ENCODE assay signal across 10 mouse cellular contexts in genomic region chr3:101797830-101798709, GRCm38 (mm10). TPM values are rescaled to one million over a fixed set of nuclear protein-coding genes. Genes with fewer than 3 reads are reported as not detected.
A peak's percentile ranks its signal among the peaks of the same experiment; 100 is the strongest.
DNase-seq lines count a peak whose midpoint lies in the region; ATAC-seq and TF ChIP-seq lines count a peak whose summit lies in the region.
"Had no signal": no experiment of that assay in that cellular context is flagged by ENCODE, and none has a peak within 500 bp of the region (broad histone marks: within the 10 kb centered on the region; RNA-seq: fewer than 3 reads in every experiment).

No protein-coding gene starts in this region.

- no peaks in the 10 kb centered on the region for H3K27me3 ChIP-seq in hindbrain, embryonic 15.5 days
- H3K27me3 ChIP-seq in midbrain, postnatal 0 days (ENCODE audit: insufficient read depth, low read length), result no peaks in the 10 kb centered on the region; the same call in 1 of the 2 replicates

- DNase-seq in cerebellum, postnatal 14 days, result peak; percentile 68 to 77
- DNase-seq in layer of hippocampus, postnatal 14 days (ENCODE audit: low spot score in 2 of 2), result peak; percentile 48 to 71
- DNase-seq in layer of hippocampus, adult 11-12 months (ENCODE audit: low spot score), result no peak
- peak; percentile 85 for DNase-seq in midbrain, postnatal 0 days (ENCODE audit: low spot score)
- DNase-seq in urinary bladder, postnatal 14 days (ENCODE audit: low spot score), result no peak
- DNase-seq in left cerebral cortex, adult 2 months (ENCODE audit: extremely low spot score in 1 of 2, low spot score in 2 of 2), result no peak
- DNase-seq: thymus, postnatal 4 days had no signal

- no peaks in the 10 kb centered on the region for H3K36me3 ChIP-seq in hindbrain, embryonic 15.5 days
- H3K36me3 ChIP-seq in midbrain, postnatal 0 days (ENCODE audit: insufficient read depth, low read length), result no peaks in the 10 kb centered on the region

- TF ChIP-seq CTCF in midbrain, postnatal 0 days (IDR thresholded peaks at IDR 0.05), result no peak
- no peak for TF ChIP-seq CTCF in left cerebral cortex, adult 2 months (IDR thresholded peaks at IDR 0.05)

- H3K4me3 ChIP-seq in hindbrain, embryonic 15.5 days, result no peak overlapping the region
- H3K4me3 ChIP-seq in midbrain, postnatal 0 days (ENCODE audit: low read depth, low read length), result no peak overlapping the region
- no peak overlapping the region for H3K4me3 ChIP-seq in left cerebral cortex, adult 2 months

- H3K9me3 ChIP-seq in hindbrain, embryonic 15.5 days, result no peaks in the 10 kb centered on the region
- H3K9me3 ChIP-seq in midbrain, postnatal 0 days (ENCODE audit: low read length), result no peaks in the 10 kb centered on the region

- H3K4me2 ChIP-seq in hindbrain, embryonic 15.5 days, result no peak overlapping the region
- H3K4me2 ChIP-seq in midbrain, postnatal 0 days (ENCODE audit: low read depth, low read length, poor library complexity, severe bottlenecking), result no peak overlapping the region

- peaks cover 44% of the 10 kb centered on the region for H3K4me1 ChIP-seq in hindbrain, embryonic 15.5 days (replicated peaks)
- H3K4me1 ChIP-seq in midbrain, postnatal 0 days (ENCODE audit: insufficient read depth, low read length), result peaks cover 5% of the 10 kb centered on the region

- H3K9ac ChIP-seq in hindbrain, embryonic 15.5 days, result no peak overlapping the region
- no peak overlapping the region for H3K9ac ChIP-seq in midbrain, postnatal 0 days (replicated peaks; ENCODE audit: low read length, poor library complexity, severe bottlenecking)

- WGBS in hindbrain, embryonic 15.5 days, result 42% methylated on average over 15 of the region's 15 CpGs
- 46% methylated on average over 15 of the region's 15 CpGs for WGBS in midbrain, postnatal 0 days

- ATAC-seq in cerebellum, adult (ENCODE audit: insufficient number of reproducible peaks, low FRiP score, low TSS enrichment), result no peak
- ATAC-seq in hindbrain, embryonic 15.5 days (ENCODE audit: low FRiP score, low read depth), result peak; percentile 68
- no peak for ATAC-seq in midbrain, postnatal 0 days (ENCODE audit: low FRiP score)

- intact Hi-C loops in left cerebral cortex, adult 2 months (cut with DNase I), result no loop called here

- H3K27ac ChIP-seq in hindbrain, embryonic 15.5 days (replicated peaks), result peak overlapping the region; percentile 65
- H3K27ac ChIP-seq in midbrain, postnatal 0 days (ENCODE audit: low read depth, low read length), result no peak overlapping the region
- H3K27ac ChIP-seq in left cerebral cortex, adult 2 months, result no peak overlapping the region
- H3K27ac ChIP-seq: macrophage had no signal

RNA-seq across cellular contexts. Expression of gene Mab21l3, which starts 50.7 kb away (rescaled TPM):
- total RNA-seq in layer of hippocampus, postnatal 14 days (2021), result under 1 TPM in 1 of 2 experiments, not detected in 1; 0.18 TPM
- 0.13 and 0.47 TPM in 2 replicates for polyA plus RNA-seq in hindbrain, embryonic 15.5 days (2015; fragmentation: Nextera tagmentation; extraction: Ambion mirVana)
- total RNA-seq in midbrain, postnatal 0 days (2014; rRNA removed), result 0.22 and 0.33 TPM in 2 replicates
- polyA plus RNA-seq in midbrain, postnatal 0 days (2015; fragmentation: Nextera tagmentation; extraction: Ambion mirVana), result not detected in 2 replicates
- under 1 TPM; 0.12 to 0.32 TPM for total RNA-seq in left cerebral cortex, adult 2 months (2021)

Comparison
In these comparisons a context has a peak if more than half of its experiments do, and no peak if none do; other contexts are left out.
1. DNase-seq: peak in cerebellum, postnatal 14 days (2 of 2), layer of hippocampus, postnatal 14 days (2 of 2) and midbrain, postnatal 0 days (single experiment); none in layer of hippocampus, adult 11-12 months (single experiment), urinary bladder, postnatal 14 days (single experiment) and left cerebral cortex, adult 2 months (0 of 2).